Mouse (Mus musculus): ENCODE measurements around the gene Bcl2l12. TPM values are rescaled to one million over a fixed set of nuclear protein-coding genes. Genes with fewer than 3 reads are reported as not detected.

The Bcl2l12 gene
- 23.0 and 23.4 TPM in 2 replicates for polyA plus RNA-seq (2015; fragmentation: Nextera tagmentation; extraction: Ambion mirVana)

DNA sequence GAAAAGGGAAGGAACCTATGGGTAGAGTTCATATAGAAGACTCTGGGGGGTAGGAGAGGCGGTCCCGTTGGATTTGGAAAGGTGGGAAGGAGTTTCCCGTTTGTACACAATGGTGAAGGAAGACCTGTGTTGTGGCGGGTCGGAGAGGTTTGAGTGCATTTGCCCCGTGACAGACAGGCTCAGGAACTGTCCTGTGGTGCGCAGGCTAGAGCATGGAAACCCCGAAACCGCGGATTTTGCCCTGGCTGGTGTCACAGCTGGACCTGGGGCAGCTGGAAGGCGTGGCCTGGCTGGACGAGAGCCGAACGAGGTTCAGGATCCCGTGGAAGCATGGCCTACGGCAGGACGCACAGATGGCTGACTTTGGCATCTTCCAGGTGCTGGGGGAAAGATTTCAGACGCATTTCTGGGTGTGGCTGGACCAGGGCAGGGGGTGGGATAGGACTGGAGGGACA is at the start of gene Bcl2l12:
Gene Bcl2l12 (minus strand): TSS at position 212 of the 455 bp plus-strand sequence.
- Histone ChIP-seq H3K4me1 (replicated peaks; ENCODE audit: control insufficient read depth, insufficient read depth) (peaks cover 8% of the 10 kb centered on the region), H3K36me3 (ENCODE audit: control insufficient read depth, insufficient read depth, low read length) (peaks cover 22% of the 10 kb centered on the region), H3K4me3 (ENCODE audit: low read depth, low read length) (peak within 1 kb of the TSS; percentile 67), H3K27me3 (ENCODE audit: control insufficient read depth, insufficient read depth, low read length) (no peaks in the 10 kb centered on the region), H3K27ac (replicated peaks) (peak within 1 kb of the TSS; percentile 95), H3K9me3 (ENCODE audit: control insufficient read depth, low read length) (no peaks in the 10 kb centered on the region), H3K9ac (ENCODE audit: low read length) (peak within 1 kb of the TSS; percentile 84), H3K4me2 (replicated peaks; ENCODE audit: low read depth) (peak within 1 kb of the TSS; percentile 79)
- 1% methylated on average over 18 of the region's 18 CpGs for WGBS
- no peak for TF ChIP-seq EP300 (optimal IDR thresholded peaks at IDR 0.05)
- TF ChIP-seq CTCF (IDR thresholded peaks at IDR 0.05; ENCODE audit: low read depth), result no peak
- ATAC-seq (ENCODE audit: low FRiP score, low TSS enrichment) (peak; percentile 9; the same call in 1 of the 2 replicates), DNase-seq (ENCODE audit: low spot score) (peak; percentile 73)

DNA sequence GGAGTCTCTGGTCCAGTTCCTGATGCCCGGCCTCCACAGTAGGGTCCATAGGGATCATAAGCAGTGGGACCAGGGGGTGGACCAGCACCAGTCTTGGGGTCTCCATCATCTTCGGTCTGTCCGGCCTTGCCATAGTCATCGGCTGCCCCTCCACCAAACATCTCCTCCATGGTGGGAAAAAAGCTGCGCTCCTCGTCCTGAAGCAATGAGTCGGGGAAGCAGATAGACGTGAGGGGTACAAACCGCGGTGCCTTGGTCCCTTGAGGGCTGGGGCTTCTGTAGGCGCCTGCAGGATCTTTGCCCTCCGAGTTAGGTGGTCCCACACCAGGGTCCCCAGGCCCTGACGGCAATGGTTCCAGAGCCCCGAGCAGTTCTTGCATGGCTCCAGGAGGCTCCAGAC is 49.0 kb upstream of the Bcl2l12 start:
- 96% methylated on average over 14 of the region's 14 CpGs for WGBS
- DNase-seq (ENCODE audit: low spot score) (peak; percentile 13), ATAC-seq (ENCODE audit: low FRiP score, low TSS enrichment) (no peak)
- Histone ChIP-seq H3K27ac (replicated peaks) (no peak overlapping the region), H3K4me1 (replicated peaks; ENCODE audit: control insufficient read depth, insufficient read depth) (0 out of 2 replicates have a peak, but pooled peaks cover 4% of the 10 kb centered on the region), H3K9ac (ENCODE audit: low read length) (no peak overlapping the region), H3K27me3 (ENCODE audit: control insufficient read depth, insufficient read depth, low read length) (no peaks in the 10 kb centered on the region), H3K4me2 (replicated peaks; ENCODE audit: low read depth) (no peak overlapping the region), H3K9me3 (ENCODE audit: control insufficient read depth, low read length) (no peaks in the 10 kb centered on the region), H3K4me3 (ENCODE audit: low read depth, low read length) (no peak overlapping the region), H3K36me3 (ENCODE audit: control insufficient read depth, insufficient read depth, low read length) (peaks cover 38% of the 10 kb centered on the region)
- TF ChIP-seq CTCF (IDR thresholded peaks at IDR 0.05; ENCODE audit: low read depth) (no peak), EP300 (optimal IDR thresholded peaks at IDR 0.05) (no peak)

DNA sequence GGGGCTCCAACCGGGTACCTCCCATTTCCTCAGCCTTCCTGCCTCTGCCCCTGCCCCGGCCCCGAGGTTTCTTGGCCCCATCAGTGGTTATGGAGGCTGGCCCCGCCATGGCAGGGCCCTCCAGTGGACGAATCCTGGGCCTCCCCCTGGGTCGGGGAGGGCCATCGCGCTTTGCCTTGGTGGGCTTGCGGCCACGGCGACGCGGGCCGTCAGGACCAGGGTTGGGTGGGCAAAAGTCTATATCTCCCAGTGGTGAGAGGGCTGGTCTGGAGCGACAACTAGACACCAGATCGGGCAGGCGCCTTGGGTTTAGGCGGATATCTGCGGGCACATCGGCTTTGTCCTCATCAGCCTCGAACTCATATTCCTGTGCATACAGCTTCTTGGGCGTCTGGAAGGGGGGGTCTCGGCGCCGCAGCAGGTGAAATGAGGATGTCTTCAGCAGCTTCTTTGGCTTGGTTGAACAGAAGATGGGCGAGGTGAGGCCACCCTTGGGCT is 48.4 kb upstream of the Bcl2l12 start:
- Histone ChIP-seq H3K36me3 (ENCODE audit: control insufficient read depth, insufficient read depth, low read length) (peaks cover 42% of the 10 kb centered on the region), H3K27ac (replicated peaks) (no peak overlapping the region), H3K9me3 (ENCODE audit: control insufficient read depth, low read length) (no peaks in the 10 kb centered on the region), H3K27me3 (ENCODE audit: control insufficient read depth, insufficient read depth, low read length) (no peaks in the 10 kb centered on the region), H3K9ac (ENCODE audit: low read length) (no peak overlapping the region), H3K4me1 (replicated peaks; ENCODE audit: control insufficient read depth, insufficient read depth) (0 out of 2 replicates have a peak, but pooled peaks cover 4% of the 10 kb centered on the region), H3K4me2 (replicated peaks; ENCODE audit: low read depth) (no peak overlapping the region), H3K4me3 (ENCODE audit: low read depth, low read length) (no peak overlapping the region)
- peak; percentile 12 for DNase-seq (ENCODE audit: low spot score)
- TF ChIP-seq EP300 (optimal IDR thresholded peaks at IDR 0.05), result no peak
- no peak for TF ChIP-seq CTCF (IDR thresholded peaks at IDR 0.05; ENCODE audit: low read depth)
- WGBS, result 94% methylated on average over 26 of the region's 26 CpGs
- ATAC-seq (ENCODE audit: low FRiP score, low TSS enrichment), result no peak

DNA sequence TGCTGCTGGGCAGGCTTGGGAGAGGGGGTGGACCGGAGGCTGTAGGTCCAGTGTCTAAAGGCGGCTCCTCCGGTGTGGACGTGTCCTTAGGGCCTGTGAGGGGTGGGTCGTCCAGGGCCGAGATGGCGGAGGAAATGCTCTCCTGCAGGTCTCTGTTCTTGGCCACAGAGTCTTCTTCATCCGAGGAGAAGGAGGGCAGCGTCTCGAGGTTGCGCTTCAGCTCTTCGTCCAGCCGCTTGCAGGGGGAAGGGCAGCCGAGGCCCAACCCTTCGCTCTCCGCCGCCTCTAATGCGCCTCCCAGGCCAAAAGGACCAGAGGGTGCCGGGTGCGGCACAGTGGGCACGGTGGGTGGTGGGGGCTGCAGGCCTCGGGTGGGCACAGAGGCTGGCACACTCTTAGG is 47.2 kb upstream of the Bcl2l12 start:
- ATAC-seq (ENCODE audit: low FRiP score, low TSS enrichment), result no peak
- WGBS, result 94% methylated on average over 22 of the region's 22 CpGs
- H3K27ac ChIP-seq (replicated peaks), result no peak overlapping the region
- peaks cover 46% of the 10 kb centered on the region for H3K36me3 ChIP-seq (ENCODE audit: control insufficient read depth, insufficient read depth, low read length)
- no peak overlapping the region for H3K9ac ChIP-seq (ENCODE audit: low read length)
- DNase-seq (ENCODE audit: low spot score), result peak; percentile 14
- H3K4me2 ChIP-seq (replicated peaks; ENCODE audit: low read depth), result no peak overlapping the region
- H3K4me3 ChIP-seq (ENCODE audit: low read depth, low read length), result no peak overlapping the region
- H3K27me3 ChIP-seq (ENCODE audit: control insufficient read depth, insufficient read depth, low read length), result no peaks in the 10 kb centered on the region
- H3K9me3 ChIP-seq (ENCODE audit: control insufficient read depth, low read length), result no peaks in the 10 kb centered on the region
- TF ChIP-seq CTCF (IDR thresholded peaks at IDR 0.05; ENCODE audit: low read depth), result no peak
- no peak for TF ChIP-seq EP300 (optimal IDR thresholded peaks at IDR 0.05)
- H3K4me1 ChIP-seq (replicated peaks; ENCODE audit: control insufficient read depth, insufficient read depth), result no peaks in the 10 kb centered on the region

DNA sequence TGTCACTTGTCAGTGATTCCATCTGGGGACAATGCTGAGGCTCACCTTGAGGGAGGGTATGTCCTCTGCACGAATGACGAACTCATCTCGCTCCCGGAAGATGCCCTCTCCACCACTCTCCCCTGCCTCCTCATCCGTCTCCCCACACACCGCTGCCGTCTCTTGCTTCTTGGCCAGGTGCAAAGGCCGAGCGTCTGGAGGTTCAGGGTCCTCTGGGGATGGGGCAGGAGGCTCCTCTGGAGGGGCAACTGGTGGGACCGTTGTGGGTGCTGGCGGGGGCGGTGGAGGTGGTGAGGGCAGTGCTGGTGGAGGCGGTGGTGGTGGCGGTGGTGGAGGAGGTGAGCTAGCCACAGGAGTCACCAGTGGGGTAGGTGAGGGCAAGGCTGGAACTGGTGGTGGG is 44.8 kb upstream of the Bcl2l12 start:
- Histone ChIP-seq H3K36me3 (ENCODE audit: control insufficient read depth, insufficient read depth, low read length) (peaks cover 48% of the 10 kb centered on the region), H3K9me3 (ENCODE audit: control insufficient read depth, low read length) (no peaks in the 10 kb centered on the region), H3K4me2 (replicated peaks; ENCODE audit: low read depth) (no peak overlapping the region), H3K4me3 (ENCODE audit: low read depth, low read length) (no peak overlapping the region), H3K9ac (ENCODE audit: low read length) (no peak overlapping the region), H3K4me1 (replicated peaks; ENCODE audit: control insufficient read depth, insufficient read depth) (no peaks in the 10 kb centered on the region), H3K27ac (replicated peaks) (no peak overlapping the region), H3K27me3 (ENCODE audit: control insufficient read depth, insufficient read depth, low read length) (no peaks in the 10 kb centered on the region)
- WGBS, result 89% methylated on average over 11 of the region's 14 CpGs
- no peak for ATAC-seq (ENCODE audit: low FRiP score, low TSS enrichment)
- DNase-seq (ENCODE audit: low spot score), result peak; percentile 12
- TF ChIP-seq EP300 (optimal IDR thresholded peaks at IDR 0.05), result no peak
- TF ChIP-seq CTCF (IDR thresholded peaks at IDR 0.05; ENCODE audit: low read depth), result no peak

DNA sequence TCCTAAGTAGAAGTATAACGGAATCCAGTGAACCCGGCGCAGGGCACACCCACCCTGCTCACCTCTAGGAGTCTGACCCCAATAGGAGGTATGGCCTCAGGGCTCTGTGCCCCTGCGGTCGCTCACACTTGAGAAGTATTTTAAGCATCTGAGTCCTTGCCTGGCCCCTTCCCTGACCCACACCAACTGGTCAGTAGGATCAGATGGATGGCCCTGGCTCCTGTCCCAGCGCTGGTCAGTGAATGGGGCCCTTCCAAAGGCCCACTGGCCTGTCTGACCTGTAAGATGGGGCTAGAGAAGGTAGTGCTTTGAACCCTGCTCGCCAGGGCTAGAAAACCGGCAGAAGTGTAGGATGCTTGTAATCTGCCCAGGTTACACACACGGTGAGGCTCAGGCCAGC is 42.3 kb upstream of the Bcl2l12 start:
- TF ChIP-seq EP300 (optimal IDR thresholded peaks at IDR 0.05) (no peak), CTCF (IDR thresholded peaks at IDR 0.05; ENCODE audit: low read depth) (no peak)
- 91% methylated on average over 9 of the region's 9 CpGs for WGBS
- DNase-seq (ENCODE audit: low spot score), result no peak

More for the DNA sequence above, 42.3 kb upstream of the Bcl2l12 start:
- Histone ChIP-seq H3K4me2 (replicated peaks; ENCODE audit: low read depth) (no peak overlapping the region), H3K36me3 (ENCODE audit: control insufficient read depth, insufficient read depth, low read length) (peaks cover 36% of the 10 kb centered on the region), H3K27me3 (ENCODE audit: control insufficient read depth, insufficient read depth, low read length) (no peaks in the 10 kb centered on the region), H3K9me3 (ENCODE audit: control insufficient read depth, low read length) (no peaks in the 10 kb centered on the region), H3K27ac (replicated peaks) (no peak overlapping the region), H3K9ac (ENCODE audit: low read length) (no peak overlapping the region), H3K4me1 (replicated peaks; ENCODE audit: control insufficient read depth, insufficient read depth) (no peaks in the 10 kb centered on the region), H3K4me3 (ENCODE audit: low read depth, low read length) (no peak overlapping the region)
- ATAC-seq (ENCODE audit: low FRiP score, low TSS enrichment), result no peak
